10 mouse cellular contexts compared by ENCODE assay signal in genomic region chr11:114336839-114337484, GRCm38 (mm10).
DNase-seq lines count a peak whose midpoint lies in the region; ATAC-seq and TF ChIP-seq lines count a peak whose summit lies in the region.
"Had no signal": no experiment of that assay in that cellular context is flagged by ENCODE, and none has a peak within 500 bp of the region (broad histone marks: within the 10 kb centered on the region; RNA-seq: fewer than 3 reads in every experiment).

No protein-coding gene starts in this region.

- no peaks in the 10 kb centered on the region for H3K27me3 ChIP-seq in lung, postnatal 0 days (replicated peaks; ENCODE audit: insufficient read depth, low read length)
- no peaks in the 10 kb centered on the region for H3K27me3 ChIP-seq in hindbrain, embryonic 15.5 days
- H3K27me3 ChIP-seq in neural tube, embryonic 13.5 days: peaks cover 6% of the 10 kb centered on the region
- H3K27me3 ChIP-seq: liver, embryonic 12.5 days had no signal

- no peak for ATAC-seq in lung, postnatal 0 days
- peak; percentile 63; the same call in 1 of the 2 replicates for ATAC-seq in hindbrain, embryonic 15.5 days (ENCODE audit: low FRiP score, low read depth)
- peak; percentile 67; the same call in 1 of the 2 replicates for ATAC-seq in neural tube, embryonic 13.5 days (ENCODE audit: low read depth)
- no peak for ATAC-seq in megakaryocyte-erythroid progenitor cell, adult 5-6 weeks (replicated peaks; ENCODE audit: low FRiP score, low TSS enrichment, poor library complexity, severe bottlenecking)
- ATAC-seq: liver, embryonic 12.5 days had no signal

- H3K9me3 ChIP-seq in lung, postnatal 0 days (ENCODE audit: low read length): no peaks in the 10 kb centered on the region
- no peaks in the 10 kb centered on the region for H3K9me3 ChIP-seq in hindbrain, embryonic 15.5 days
- H3K9me3 ChIP-seq in neural tube, embryonic 13.5 days: no peaks in the 10 kb centered on the region
- H3K9me3 ChIP-seq: liver, embryonic 12.5 days had no signal

- no peak for TF ChIP-seq CTCF in lung, postnatal 0 days (IDR thresholded peaks at IDR 0.05)

- no peaks in the 10 kb centered on the region for H3K36me3 ChIP-seq in lung, postnatal 0 days (ENCODE audit: insufficient read depth, low read length)
- H3K36me3 ChIP-seq in hindbrain, embryonic 15.5 days: no peaks in the 10 kb centered on the region
- no peaks in the 10 kb centered on the region for H3K36me3 ChIP-seq in neural tube, embryonic 13.5 days
- H3K36me3 ChIP-seq: liver, embryonic 12.5 days had no signal

- H3K4me1 ChIP-seq in lung, postnatal 0 days (ENCODE audit: insufficient read depth, low read depth, low read length): no peaks in the 10 kb centered on the region
- H3K4me1 ChIP-seq in hindbrain, embryonic 15.5 days (replicated peaks): peaks cover 19% of the 10 kb centered on the region
- peaks cover 32% of the 10 kb centered on the region for H3K4me1 ChIP-seq in neural tube, embryonic 13.5 days (replicated peaks)
- H3K4me1 ChIP-seq: liver, embryonic 12.5 days had no signal

- no peak for TF ChIP-seq EP300 in lung, postnatal 0 days (IDR thresholded peaks at IDR 0.05)

- H3K4me3 ChIP-seq in lung, postnatal 0 days (ENCODE audit: low read depth, low read length): no peak overlapping the region
- no peak overlapping the region for H3K4me3 ChIP-seq in hindbrain, embryonic 15.5 days
- H3K4me3 ChIP-seq in neural tube, embryonic 13.5 days: no peak overlapping the region
- H3K4me3 ChIP-seq: liver, embryonic 12.5 days had no signal

- no peak overlapping the region for H3K9ac ChIP-seq in lung, postnatal 0 days (replicated peaks; ENCODE audit: low read depth)
- no peak overlapping the region for H3K9ac ChIP-seq in hindbrain, embryonic 15.5 days
- peak overlapping the region; percentile 9; the same call in 1 of the 2 replicates for H3K9ac ChIP-seq in neural tube, embryonic 13.5 days
- H3K9ac ChIP-seq: liver, embryonic 12.5 days had no signal

- 66% methylated on average over 12 of the region's 12 CpGs for WGBS in lung, postnatal 0 days
- 45% methylated on average over 12 of the region's 12 CpGs for WGBS in hindbrain, embryonic 15.5 days
- 29% methylated on average over 12 of the region's 12 CpGs for WGBS in neural tube, embryonic 13.5 days

- DNase-seq in lung, postnatal 0 days (ENCODE audit: low spot score): peak; percentile 6
- DNase-seq in lung, adult 18-20 months: no peak
- DNase-seq in cerebellum, postnatal 36 days: peak; percentile 11 to 18
- DNase-seq in layer of hippocampus, adult 9-11 months: no peak
- DNase-seq: right cerebral cortex, postnatal 14 days; thymus, adult 18-20 months had no signal

- no peak overlapping the region for H3K27ac ChIP-seq in lung, postnatal 0 days (ENCODE audit: low read length)
- peak overlapping the region; percentile 32; the same call in 1 of the 2 replicates for H3K27ac ChIP-seq in hindbrain, embryonic 15.5 days (replicated peaks)
- peak overlapping the region; percentile 67 for H3K27ac ChIP-seq in neural tube, embryonic 13.5 days (replicated peaks)
- H3K27ac ChIP-seq: liver, embryonic 12.5 days had no signal

- H3K4me2 ChIP-seq in lung, postnatal 0 days (replicated peaks; ENCODE audit: low read depth, low read length): no peak overlapping the region
- H3K4me2 ChIP-seq in hindbrain, embryonic 15.5 days: no peak overlapping the region
- H3K4me2 ChIP-seq in neural tube, embryonic 13.5 days: no peak overlapping the region
- H3K4me2 ChIP-seq: liver, embryonic 12.5 days had no signal

Comparison
In these comparisons a context has a peak if more than half of its experiments do, and no peak if none do; other contexts are left out.
1. DNase-seq: peak in lung, postnatal 0 days (single experiment) and cerebellum, postnatal 36 days (2 of 2); none in lung, adult 18-20 months (0 of 2) and layer of hippocampus, adult 9-11 months (single experiment).
2. ATAC-seq: peak in hindbrain, embryonic 15.5 days (single experiment) and neural tube, embryonic 13.5 days (single experiment); none in lung, postnatal 0 days (single experiment) and megakaryocyte-erythroid progenitor cell, adult 5-6 weeks (single experiment).